Mouse (Mus musculus): ENCODE measurements around the gene Prkce.

GRCm38 (mm10) chr17:86437516-86438277 is 270.1 kb downstream of the Prkce start:
- TF ChIP-seq CTCF (IDR thresholded peaks at IDR 0.05; ENCODE audit: low read depth) (no peak), EP300 (IDR thresholded peaks at IDR 0.05; ENCODE audit: low read depth) (no peak)
